Mouse (Mus musculus) kidney, adult 2 months (tissue): ENCODE measurements around the gene Ghsr. TPM values are rescaled to one million over a fixed set of nuclear protein-coding genes. Genes with fewer than 3 reads are reported as not detected.
A peak's percentile ranks its signal among the peaks of the same experiment; 100 is the strongest.

Experiments
- DNase-seq: peaks from one replicate; pipeline ENCODE4 v3.0.0; 2021
- H3K27ac ChIP-seq: fragments of 200-500 bp; 2 replicates; pipeline ENCODE4 v1.5.1; 2012; ENCODE audit warnings: low read depth, low read length, control low read depth, inconsistent platforms; ENCODE audit not compliant: insufficient read depth
- H3K27me3 ChIP-seq: fragments of 200-500 bp; replicated peaks from 2 replicates; pipeline ENCODE4 v1.6.1; 2012; ENCODE audit warnings: mild to moderate bottlenecking, moderate library complexity, low read length, inconsistent platforms; ENCODE audit not compliant: control insufficient read depth, insufficient read depth
- H3K36me3 ChIP-seq: fragments of 200-500 bp; 2 replicates; pipeline ENCODE4 v1.6.1; 2012; ENCODE audit warnings: mild to moderate bottlenecking, moderate library complexity, low read length, inconsistent platforms; ENCODE audit not compliant: control insufficient read depth, insufficient read depth
- H3K4me1 ChIP-seq: fragments of 200-500 bp; 2 replicates; pipeline ENCODE4 v1.6.1; 2011; ENCODE audit warnings: low read length; ENCODE audit not compliant: control insufficient read depth, insufficient read depth
- H3K4me3 ChIP-seq: fragments of 200-500 bp; 2 replicates; pipeline ENCODE4 v1.5.1; 2011; ENCODE audit warnings: mild to moderate bottlenecking, low read depth, low read length, control low read depth; ENCODE audit not compliant: insufficient read depth
- CTCF ChIP-seq: fragments of 200-500 bp; conservative IDR thresholded peaks from 2 replicates; pipeline ENCODE4 v1.5.1; 2011; ENCODE audit warnings: low read depth, mild to moderate bottlenecking, control low read depth, low read length, moderate library complexity, mixed read lengths; ENCODE audit not compliant: insufficient read depth, insufficient read length
- POLR2A ChIP-seq: fragments of 200-500 bp; IDR thresholded peaks from one replicate; pipeline ENCODE4 v1.6.1; 2011; ENCODE audit warnings: low read depth, low read length, control low read depth
- WGBS: fragments of 180-500 bp; shearing (Covaris S2); methylation state at CpG from one replicate; pipeline ENCODE4 v1.1.7; 2018; 5-methylcytosine and 5-hydroxymethylcytosine counted together
- polyA plus RNA-seq: library from polyadenylated mRNA; depleted of rRNA; stranded (reverse); fragments of >200 nt; gene quantifications from 2 replicates; pipeline ENCODE4 v1.2.3, GENCODE M21; 2012; rRNA removed

Ghsr gene
- polyA plus RNA-seq, result not detected in 2 replicates

- 4% methylated on average over 19 of the region's 19 CpGs for WGBS
- Histone ChIP-seq H3K4me1 (no peaks in the 10 kb centered on the region), H3K27ac (no peak within 1 kb of the TSS), H3K27me3 (no peaks in the 10 kb centered on the region; the same call in 1 of the 2 replicates), H3K4me3 (no peak within 1 kb of the TSS), H3K36me3 (no peaks in the 10 kb centered on the region)
- DNase-seq, result no peak
- TF ChIP-seq POLR2A, result no peak
- no peak for TF ChIP-seq CTCF
Measured at GRCm38 (mm10) chr3:27371276-27371621, at the start of gene Ghsr. Gene Ghsr, plus strand, starts transcription at chr3:27371351.

- peaks cover 6% of the 10 kb centered on the region; the same call in 1 of the 2 replicates for H3K36me3 ChIP-seq
- 65% methylated on average over 9 of the region's 9 CpGs for WGBS
- H3K4me1 ChIP-seq, result peaks cover 41% of the 10 kb centered on the region
- DNase-seq, result no peak
- TF ChIP-seq POLR2A (no peak), CTCF (no peak)
- peak overlapping the region; percentile 96 for H3K27ac ChIP-seq
- no peaks in the 10 kb centered on the region for H3K27me3 ChIP-seq
- no peak overlapping the region for H3K4me3 ChIP-seq
Measured at GRCm38 (mm10) chr3:27322591-27322990, 48.6 kb upstream of the Ghsr start.

- TF ChIP-seq POLR2A (no peak), CTCF (no peak)
- DNase-seq, result peak; percentile 87
- Histone ChIP-seq H3K27ac (peak overlapping the region; percentile 96), H3K4me1 (peaks cover 41% of the 10 kb centered on the region), H3K4me3 (no peak overlapping the region), H3K27me3 (no peaks in the 10 kb centered on the region), H3K36me3 (peaks cover 6% of the 10 kb centered on the region; the same call in 1 of the 2 replicates)
- 20% methylated on average over 5 of the region's 5 CpGs for WGBS
Measured at GRCm38 (mm10) chr3:27323551-27323950, 47.6 kb upstream of the Ghsr start.

GRCm38 (mm10) chr3:27326633-27327191, 44.4 kb upstream of the Ghsr start:
- peaks cover 6% of the 10 kb centered on the region; the same call in 1 of the 2 replicates for H3K36me3 ChIP-seq
- H3K4me3 ChIP-seq, result no peak overlapping the region
- H3K4me1 ChIP-seq, result peaks cover 36% of the 10 kb centered on the region
- WGBS, result 38% methylated on average over 4 of the region's 4 CpGs
- TF ChIP-seq CTCF, result no peak
- TF ChIP-seq POLR2A, result no peak
- H3K27me3 ChIP-seq, result no peaks in the 10 kb centered on the region
- peak overlapping the region; percentile 78 for H3K27ac ChIP-seq
- DNase-seq, result peak; percentile 89

GRCm38 (mm10) chr3:27330706-27331105, 40.4 kb upstream of the Ghsr start:
- Histone ChIP-seq H3K4me1 (peaks cover 10% of the 10 kb centered on the region), H3K4me3 (no peak overlapping the region), H3K27me3 (no peaks in the 10 kb centered on the region), H3K27ac (no peak overlapping the region), H3K36me3 (peaks cover 6% of the 10 kb centered on the region; the same call in 1 of the 2 replicates)
- no peak for DNase-seq
- no peak for TF ChIP-seq CTCF
- no peak for TF ChIP-seq POLR2A
- 89% methylated on average over 5 of the region's 5 CpGs for WGBS

GRCm38 (mm10) chr3:27338437-27338836, 32.7 kb upstream of the Ghsr start:
- H3K4me1 ChIP-seq, result peaks cover 5% of the 10 kb centered on the region; the same call in 1 of the 2 replicates
- H3K27ac ChIP-seq, result no peak overlapping the region; the same call in 1 of the 2 replicates
- no peaks in the 10 kb centered on the region for H3K27me3 ChIP-seq
- no peaks in the 10 kb centered on the region for H3K36me3 ChIP-seq
- H3K4me3 ChIP-seq, result no peak overlapping the region
- peak; percentile 76 for DNase-seq
- WGBS, result 33% methylated on average over 6 of the region's 6 CpGs
- no peak for TF ChIP-seq POLR2A
- no peak for TF ChIP-seq CTCF

GRCm38 (mm10) chr3:27338887-27339286, 32.3 kb upstream of the Ghsr start:
- TF ChIP-seq POLR2A (no peak), CTCF (no peak)
- whole genome bisulfite sequencing, result 54% methylated on average over 3 of the region's 3 CpGs

GRCm38 (mm10) chr3:27340757-27341156, 30.4 kb upstream of the Ghsr start:
- H3K36me3 ChIP-seq, result no peaks in the 10 kb centered on the region
- H3K4me1 ChIP-seq, result peaks cover 5% of the 10 kb centered on the region; the same call in 1 of the 2 replicates
- no peak overlapping the region for H3K27ac ChIP-seq
- 96% methylated on average over 5 of the region's 5 CpGs for WGBS
- H3K27me3 ChIP-seq, result no peaks in the 10 kb centered on the region
- H3K4me3 ChIP-seq, result no peak overlapping the region
- no peak for DNase-seq
- no peak for TF ChIP-seq POLR2A
- TF ChIP-seq CTCF, result no peak

More at GRCm38 (mm10) chr3:27338887-27339286, 32.3 kb upstream of the Ghsr start:
- Histone ChIP-seq H3K27ac (no peak overlapping the region), H3K4me3 (no peak overlapping the region), H3K27me3 (no peaks in the 10 kb centered on the region), H3K36me3 (no peaks in the 10 kb centered on the region), H3K4me1 (peaks cover 5% of the 10 kb centered on the region; the same call in 1 of the 2 replicates)
- peak; percentile 64 for DNase-seq
